ENCODE assay signal across 9 mouse cellular contexts in the genomic region with DNA sequence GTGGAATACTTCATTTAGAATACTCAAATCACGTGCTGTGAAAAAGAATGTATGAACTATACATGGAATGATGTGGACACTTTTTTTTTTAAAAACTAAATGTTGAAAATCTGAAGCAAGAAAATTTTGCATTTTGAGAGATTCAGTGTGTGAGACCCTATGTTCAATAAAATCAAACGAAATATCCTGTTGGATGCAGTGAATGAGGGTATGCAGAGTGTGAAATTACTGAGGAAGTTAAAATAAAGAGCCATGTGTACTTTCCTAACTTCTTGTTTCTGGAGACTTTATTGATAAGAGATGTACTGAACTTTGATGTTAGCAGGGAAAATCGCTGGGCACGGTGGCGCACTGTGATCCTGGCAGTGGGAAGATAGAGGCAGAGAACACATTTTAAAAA. TPM values are rescaled to one million over a fixed set of nuclear protein-coding genes. Genes with fewer than 3 reads are reported as not detected.
DNase-seq lines count a peak whose midpoint lies in the region; ATAC-seq lines count a peak whose summit lies in the region.
"Had no signal": no experiment of that assay in that cellular context is flagged by ENCODE, and none has a peak within 500 bp of the region (broad histone marks: within the 10 kb centered on the region; RNA-seq: fewer than 3 reads in every experiment).

No protein-coding gene starts in this region.

- H3K27me3 ChIP-seq in lung, embryonic 15.5 days = peaks cover 3% of the 10 kb centered on the region; the same call in 1 of the 2 replicates
- no peaks in the 10 kb centered on the region for H3K27me3 ChIP-seq in forebrain, embryonic 15.5 days
- peaks cover 7% of the 10 kb centered on the region; the same call in 1 of the 2 replicates for H3K27me3 ChIP-seq in neural tube, embryonic 13.5 days

- H3K27ac ChIP-seq in lung, embryonic 15.5 days = no peak overlapping the region
- H3K27ac ChIP-seq in forebrain, embryonic 15.5 days (replicated peaks) = no peak overlapping the region
- H3K27ac ChIP-seq in neural tube, embryonic 13.5 days (replicated peaks) = no peak overlapping the region

- no peak for ATAC-seq in lung, embryonic 15.5 days (ENCODE audit: borderline replicate concordance, extremely low read depth, low FRiP score, low TSS enrichment)
- no peak for ATAC-seq in forebrain, embryonic 15.5 days (replicated peaks)
- no peak for ATAC-seq in neural tube, embryonic 13.5 days (ENCODE audit: low read depth)

- no peak for DNase-seq in lung, postnatal 4 days
- DNase-seq in liver = peak; percentile 46
- no peak for DNase-seq in ovary, postnatal 36 days (ENCODE audit: low spot score)
- no peak for DNase-seq in right cerebral cortex, postnatal 14 days
- no peak for DNase-seq in spleen, postnatal 4 days (ENCODE audit: low spot score in 2 of 2)
- DNase-seq: kidney, postnatal 4 days had no signal

- H3K4me3 ChIP-seq in lung, embryonic 15.5 days = peak overlapping the region; percentile 100; the same call in 1 of the 2 replicates
- peak overlapping the region; percentile 95 for H3K4me3 ChIP-seq in forebrain, embryonic 15.5 days
- H3K4me3 ChIP-seq in neural tube, embryonic 13.5 days = peak overlapping the region; percentile 97

- no peak overlapping the region for H3K9ac ChIP-seq in lung, embryonic 15.5 days
- no peak overlapping the region for H3K9ac ChIP-seq in forebrain, embryonic 15.5 days (replicated peaks)
- H3K9ac ChIP-seq in neural tube, embryonic 13.5 days = peak overlapping the region; percentile 88

- peak overlapping the region; percentile 68 for H3K4me2 ChIP-seq in lung, embryonic 15.5 days
- peak overlapping the region; percentile 68 for H3K4me2 ChIP-seq in forebrain, embryonic 15.5 days (replicated peaks)
- peak overlapping the region; percentile 64 for H3K4me2 ChIP-seq in neural tube, embryonic 13.5 days

- 77% methylated on average over 5 of the region's 5 CpGs for WGBS in lung, embryonic 15.5 days
- WGBS in forebrain, embryonic 15.5 days = 79% methylated on average over 5 of the region's 5 CpGs
- WGBS in neural tube, embryonic 13.5 days = 88% methylated on average over 5 of the region's 5 CpGs

- H3K9me3 ChIP-seq in lung, embryonic 15.5 days = no peaks in the 10 kb centered on the region
- H3K9me3 ChIP-seq in forebrain, embryonic 15.5 days = no peaks in the 10 kb centered on the region
- H3K9me3 ChIP-seq in neural tube, embryonic 13.5 days = 0 out of 2 replicates have a peak, but pooled peaks cover 3% of the 10 kb centered on the region

- H3K4me1 ChIP-seq in lung, embryonic 15.5 days = 0 out of 2 replicates have a peak, but pooled peaks cover 2% of the 10 kb centered on the region
- peaks cover 14% of the 10 kb centered on the region for H3K4me1 ChIP-seq in forebrain, embryonic 15.5 days
- H3K4me1 ChIP-seq in neural tube, embryonic 13.5 days (replicated peaks) = peaks cover 20% of the 10 kb centered on the region

- H3K36me3 ChIP-seq in lung, embryonic 15.5 days = no peaks in the 10 kb centered on the region
- H3K36me3 ChIP-seq in forebrain, embryonic 15.5 days = no peaks in the 10 kb centered on the region
- H3K36me3 ChIP-seq in neural tube, embryonic 13.5 days = peaks cover 8% of the 10 kb centered on the region; the same call in 1 of the 2 replicates

RNA-seq across cellular contexts. Expression of a gene that starts 1.3 kb away (rescaled TPM):
- polyA plus RNA-seq in lung, embryonic 15.5 days (2015; fragmentation: Nextera tagmentation; extraction: Ambion mirVana) = 33.9 and 35.3 TPM in 2 replicates
- 52.3 and 55.7 TPM in 2 replicates for polyA plus RNA-seq in forebrain, embryonic 15.5 days (2015; fragmentation: Nextera tagmentation; extraction: Ambion mirVana)
- 58.1 and 58.7 TPM in 2 replicates for polyA plus RNA-seq in neural tube, embryonic 13.5 days (2015; fragmentation: Nextera tagmentation; extraction: Ambion mirVana)
